Mouse (Mus musculus): ENCODE results near the gene Olfr1312. TPM values are rescaled to one million over a fixed set of nuclear protein-coding genes. Genes with fewer than 3 reads are reported as not detected.
"Not testable (repeated sequence)": the region's sequence is repeated elsewhere in the genome, so short reads cannot be mapped to it uniquely, and the experiment has no call there.

Gene Olfr1312
- not detected in 2 replicates for total RNA-seq (2017)

GRCm38 (mm10) chr2:112050138-112050537 is at the start of gene Olfr1312:
TSS of gene Olfr1312 (minus strand) at chr2:112050238.
- ATAC-seq (replicated peaks; ENCODE audit: low read depth, poor library complexity, severe bottlenecking), result no peak

GRCm38 (mm10) chr2:112096681-112097080 is 46.6 kb upstream of the Olfr1312 start, which contains the start of gene Olfr1314:
TSS of gene Olfr1314 (minus strand) at chr2:112096781.
- no peak for ATAC-seq (replicated peaks; ENCODE audit: low read depth, poor library complexity, severe bottlenecking)

- ATAC-seq (replicated peaks; ENCODE audit: low read depth, poor library complexity, severe bottlenecking), result no peak
Measured at GRCm38 (mm10) chr2:112077743-112078142, 27.7 kb upstream of the Olfr1312 start, which contains the start of gene Olfr1313. TSS of gene Olfr1313 (minus strand) at chr2:112077843.

- not testable (repeated sequence) for ATAC-seq (replicated peaks; ENCODE audit: low read depth, poor library complexity, severe bottlenecking)
Measured at GRCm38 (mm10) chr2:112026971-112027370, 23.1 kb downstream of the Olfr1312 start.

GRCm38 (mm10) chr2:112024312-112024711 is 25.7 kb downstream of the Olfr1312 start, which contains the start of gene Olfr1311:
TSS of gene Olfr1311 (minus strand) at chr2:112024412.
- ATAC-seq (replicated peaks; ENCODE audit: low read depth, poor library complexity, severe bottlenecking), result no peak

GRCm38 (mm10) chr2:112014900-112015299 is 35.1 kb downstream of the Olfr1312 start:
- no peak for ATAC-seq (replicated peaks; ENCODE audit: low read depth, poor library complexity, severe bottlenecking)

- ATAC-seq (replicated peaks; ENCODE audit: low read depth, poor library complexity, severe bottlenecking), result no peak
Measured at GRCm38 (mm10) chr2:112012608-112013007, 37.4 kb downstream of the Olfr1312 start, which contains the start of gene Olfr1310. TSS of gene Olfr1310 (minus strand) at chr2:112012708.

- no peak for ATAC-seq (replicated peaks; ENCODE audit: low read depth, poor library complexity, severe bottlenecking)
Measured at GRCm38 (mm10) chr2:111990181-111990580, 59.9 kb downstream of the Olfr1312 start, which contains the start of gene Olfr1309. TSS of gene Olfr1309 (minus strand) at chr2:111990281.

Other genes starting within 250 kb of the Olfr1312 start
- gene Olfr1303, start 229.9 kb downstream of the Olfr1312 start, total RNA-seq (2017), result not detected in 2 replicates
- gene Olfr1305, start 173.1 kb downstream of the Olfr1312 start, total RNA-seq (2017), result not detected in 2 replicates
- not detected in 2 replicates for gene Olfr1306, start 134.0 kb downstream of the Olfr1312 start, total RNA-seq (2017)
- gene Olfr1307, start 100.8 kb downstream of the Olfr1312 start, total RNA-seq (2017), result 0.05 TPM in 1 of 2 replicates, not detected in the other
- gene Olfr1308, start 85.3 kb downstream of the Olfr1312 start, total RNA-seq (2017), result not detected in 2 replicates
- gene Olfr1309, start 60.0 kb downstream of the Olfr1312 start, total RNA-seq (2017), result not detected in 2 replicates
- gene Olfr1310, start 37.5 kb downstream of the Olfr1312 start, total RNA-seq (2017), result not detected in 2 replicates
- gene Olfr1311, start 25.8 kb downstream of the Olfr1312 start, total RNA-seq (2017), result not detected in 2 replicates
- not detected in 2 replicates for gene Olfr1313, start 27.6 kb upstream of the Olfr1312 start, total RNA-seq (2017)
- not detected in 2 replicates for gene Olfr1314, start 46.5 kb upstream of the Olfr1312 start, total RNA-seq (2017)
- gene Olfr1315-ps1, start 65.2 kb upstream of the Olfr1312 start, total RNA-seq (2017), result not detected in 2 replicates
- gene Olfr1316, start 84.7 kb upstream of the Olfr1312 start, total RNA-seq (2017), result not detected in 2 replicates
- gene Olfr1317, start 90.1 kb upstream of the Olfr1312 start, total RNA-seq (2017), result not detected in 2 replicates
- gene Olfr1318, start 104.0 kb upstream of the Olfr1312 start, total RNA-seq (2017), result not detected in 2 replicates
- 3.1 and 13.2 TPM in 2 replicates for gene Lpcat4, start 189.2 kb upstream of the Olfr1312 start, total RNA-seq (2017)
- not detected in 2 replicates for gene Nutm1, start 209.1 kb upstream of the Olfr1312 start, total RNA-seq (2017)
- gene Nop10, start 211.7 kb upstream of the Olfr1312 start, total RNA-seq (2017), result 132 and 136 TPM in 2 replicates
- gene Slc12a6, start 215.6 kb upstream of the Olfr1312 start, total RNA-seq (2017), result 68.2 and 85.0 TPM in 2 replicates
- not detected in 2 replicates for gene Gm21985, start 216.1 kb upstream of the Olfr1312 start, total RNA-seq (2017)

Data from common myeloid progenitor, adult 5-6 weeks (primary cell).